Mouse (Mus musculus): ENCODE measurements around the gene Fos.

DNA sequence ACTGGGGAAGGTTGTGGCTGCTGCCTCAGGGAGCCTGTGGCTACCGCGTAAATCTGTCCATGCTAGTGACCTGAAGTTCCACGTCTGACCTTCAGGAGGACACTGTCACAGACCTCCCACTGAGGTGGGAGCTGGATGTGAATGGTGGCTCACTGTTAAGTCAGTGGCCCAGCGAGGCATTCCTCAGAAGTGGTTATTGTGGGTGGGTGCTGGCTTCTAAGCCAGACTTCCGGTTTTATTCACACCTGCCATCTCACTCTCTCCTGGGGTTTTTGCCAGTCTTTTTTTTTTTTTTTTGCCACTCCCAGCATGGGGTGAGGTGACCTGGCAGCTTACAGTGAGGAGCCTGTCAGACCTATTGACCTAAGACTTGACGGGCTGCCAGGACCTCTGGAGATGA is 43.3 kb upstream of the Fos start:
- TF ChIP-seq CTCF (IDR thresholded peaks at IDR 0.05; ENCODE audit: low read depth, low read length) (peak; percentile 37; the same call in 1 of the 2 replicates), POLR2A (IDR thresholded peaks at IDR 0.05; ENCODE audit: extremely low read depth, insufficient read depth, low read length) (no peak)
